ENCODE assay signal across 28 mouse cellular contexts in genomic region chr6:40891754-40892153, GRCm38 (mm10). TPM values are rescaled to one million over a fixed set of nuclear protein-coding genes. Genes with fewer than 3 reads are reported as not detected.
DNase-seq lines count a peak whose midpoint lies in the region; ATAC-seq lines count a peak whose summit lies in the region.
"Had no signal": no experiment of that assay in that cellular context is flagged by ENCODE, and none has a peak within 500 bp of the region (broad histone marks: within the 10 kb centered on the region; RNA-seq: fewer than 3 reads in every experiment).

No protein-coding gene starts in this region.

- peak; percentile 11 for DNase-seq in thymus, postnatal 4 days
- no peak for DNase-seq in thymus, adult 18-20 months
- DNase-seq in kidney, adult 8-10 months: no peak
- no peak for DNase-seq in kidney, postnatal 14 days
- DNase-seq: adrenal gland, postnatal 36 days; cerebellum, adult 18-20 months; cerebellum, postnatal 25 days; gastrocnemius, adult 2 months; kidney, postnatal 25 days; lung, adult 18-20 months; lung, postnatal 14 days; right cerebral cortex, adult 18-20 months had no signal

- no peaks in the 10 kb centered on the region for H3K36me3 ChIP-seq in heart, embryonic 16.5 days (ENCODE audit: control insufficient read depth, insufficient read depth)
- no peaks in the 10 kb centered on the region for H3K36me3 ChIP-seq in heart, embryonic 11.5 days (ENCODE audit: control insufficient read depth, insufficient read depth, low read length)
- no peaks in the 10 kb centered on the region for H3K36me3 ChIP-seq in intestine, embryonic 16.5 days (ENCODE audit: control insufficient read depth, insufficient read depth, low read length)
- H3K36me3 ChIP-seq: forebrain, embryonic 10.5 days; heart, embryonic 12.5 days; midbrain, embryonic 12.5 days; neural tube, embryonic 13.5 days had no signal

- no peak overlapping the region for H3K9ac ChIP-seq in heart, embryonic 16.5 days (ENCODE audit: low read length)
- H3K9ac ChIP-seq in heart, embryonic 11.5 days (ENCODE audit: low read depth, low read length): no peak overlapping the region
- H3K9ac ChIP-seq in intestine, embryonic 16.5 days (ENCODE audit: low read depth, low read length): no peak overlapping the region
- H3K9ac ChIP-seq: forebrain, postnatal 0 days; heart, embryonic 12.5 days; hindbrain, embryonic 14.5 days; midbrain, embryonic 12.5 days; neural tube, embryonic 13.5 days had no signal

- ATAC-seq in heart, embryonic 16.5 days (replicated peaks; ENCODE audit: extremely low read depth, insufficient read depth, low FRiP score): no peak
- no peak for ATAC-seq in heart, embryonic 11.5 days (replicated peaks; ENCODE audit: insufficient number of reproducible peaks, low FRiP score, low TSS enrichment)
- ATAC-seq in megakaryocyte, adult 5-6 weeks (ENCODE audit: poor library complexity, severe bottlenecking): peak; percentile 16
- ATAC-seq in intestine, embryonic 16.5 days: no peak
- ATAC-seq: forebrain, postnatal 0 days; intestine, postnatal 0 days had no signal

- H3K4me2 ChIP-seq in heart, embryonic 16.5 days (ENCODE audit: low read depth, low read length): no peak overlapping the region
- no peak overlapping the region for H3K4me2 ChIP-seq in heart, embryonic 11.5 days
- H3K4me2 ChIP-seq in intestine, embryonic 16.5 days (ENCODE audit: low read depth, low read length): no peak overlapping the region
- H3K4me2 ChIP-seq: heart, embryonic 12.5 days; hindbrain, embryonic 14.5 days; midbrain, embryonic 12.5 days; neural tube, embryonic 13.5 days had no signal

- no peaks in the 10 kb centered on the region for H3K4me1 ChIP-seq in heart, embryonic 16.5 days (ENCODE audit: control insufficient read depth, insufficient read depth, low read length)
- H3K4me1 ChIP-seq in heart, embryonic 11.5 days (ENCODE audit: control insufficient read depth, insufficient read depth, low read length): no peaks in the 10 kb centered on the region
- H3K4me1 ChIP-seq in intestine, embryonic 16.5 days (ENCODE audit: control insufficient read depth, insufficient read depth, low read length): no peaks in the 10 kb centered on the region
- H3K4me1 ChIP-seq: forebrain, embryonic 10.5 days; heart, embryonic 12.5 days; midbrain, embryonic 12.5 days; neural tube, embryonic 13.5 days had no signal

- no peaks in the 10 kb centered on the region for H3K27me3 ChIP-seq in heart, embryonic 16.5 days (ENCODE audit: control insufficient read depth, insufficient read depth, low read length)
- H3K27me3 ChIP-seq in heart, embryonic 11.5 days (ENCODE audit: control insufficient read depth, insufficient read depth, low read length): no peaks in the 10 kb centered on the region
- no peaks in the 10 kb centered on the region for H3K27me3 ChIP-seq in intestine, embryonic 16.5 days (replicated peaks; ENCODE audit: control insufficient read depth, insufficient read depth, low read length)
- H3K27me3 ChIP-seq: heart, embryonic 12.5 days; midbrain, embryonic 12.5 days; neural tube, embryonic 13.5 days had no signal

- WGBS in heart, embryonic 16.5 days: 65% methylated on average over 4 of the region's 4 CpGs
- WGBS in heart, embryonic 11.5 days (ENCODE audit: insufficient replicate concordance): 64% methylated on average over 4 of the region's 4 CpGs
- WGBS in intestine, embryonic 16.5 days: 86% methylated on average over 4 of the region's 4 CpGs

- no peak overlapping the region for H3K4me3 ChIP-seq in heart, embryonic 16.5 days (ENCODE audit: low read length)
- no peak overlapping the region for H3K4me3 ChIP-seq in heart, embryonic 11.5 days (ENCODE audit: low read depth, low read length)
- H3K4me3 ChIP-seq in intestine, embryonic 16.5 days (ENCODE audit: low read length): no peak overlapping the region
- H3K4me3 ChIP-seq: forebrain, embryonic 10.5 days; gastrocnemius, adult 2 months; heart, embryonic 12.5 days; left cerebral cortex, adult 2 months; midbrain, embryonic 12.5 days; neural tube, embryonic 13.5 days had no signal

- H3K9me3 ChIP-seq in heart, embryonic 16.5 days (replicated peaks; ENCODE audit: control insufficient read depth, low read length): no peaks in the 10 kb centered on the region
- H3K9me3 ChIP-seq in heart, embryonic 11.5 days (replicated peaks; ENCODE audit: control insufficient read depth, low read length): no peaks in the 10 kb centered on the region
- H3K9me3 ChIP-seq in intestine, embryonic 16.5 days (ENCODE audit: control insufficient read depth, low read length): no peaks in the 10 kb centered on the region
- H3K9me3 ChIP-seq: forebrain, embryonic 10.5 days; heart, embryonic 12.5 days; midbrain, embryonic 12.5 days; neural tube, embryonic 13.5 days had no signal

- 0 out of 2 replicates have a peak overlapping the region, but pooled peaks have one; percentile 0 for H3K27ac ChIP-seq in heart, embryonic 16.5 days (ENCODE audit: low read length)
- no peak overlapping the region for H3K27ac ChIP-seq in heart, embryonic 11.5 days (ENCODE audit: low read depth, low read length)
- no peak overlapping the region for H3K27ac ChIP-seq in intestine, embryonic 16.5 days (ENCODE audit: low read length)
- H3K27ac ChIP-seq: forebrain, embryonic 10.5 days; gastrocnemius, adult 2 months; hindbrain, embryonic 14.5 days; left cerebral cortex, adult 2 months; midbrain, embryonic 12.5 days; neural tube, embryonic 13.5 days had no signal

RNA-seq across cellular contexts. Expression of gene Moxd2, which starts 4.5 kb away (rescaled TPM):
- polyA plus RNA-seq in heart, embryonic 16.5 days (2015; fragmentation: Nextera tagmentation; extraction: Ambion mirVana): not detected in 2 replicates
- polyA plus RNA-seq in heart, embryonic 11.5 days (2014; fragmentation: Nextera tagmentation; extraction: Ambion mirVana): not detected in 2 replicates
- not detected in 2 replicates for total RNA-seq in megakaryocyte, adult 5-6 weeks (2015)
- not detected in 2 replicates for total RNA-seq in megakaryocyte, adult 5-6 weeks (2017)
- not detected in 2 replicates for polyA plus RNA-seq in intestine, embryonic 16.5 days (2015; fragmentation: Nextera tagmentation; extraction: Ambion mirVana)
- total RNA-seq: adrenal gland, postnatal 36 days; forebrain, postnatal 0 days; gastrocnemius, adult 2 months; heart, postnatal 25 days; left cerebral cortex, adult 2 months; monocyte, adult 5-6 weeks had no signal
- polyA plus RNA-seq: forebrain, embryonic 10.5 days; forebrain, postnatal 0 days; gonadal fat pad, adult 2 months; heart, embryonic 12.5 days; hindbrain, embryonic 14.5 days; intestine, postnatal 0 days; limb, embryonic 11.5 days; midbrain, embryonic 12.5 days; neural tube, embryonic 13.5 days had no signal

RNA-seq across cellular contexts. Expression of gene Prss58, which starts 8.4 kb away (rescaled TPM):
- polyA plus RNA-seq in heart, embryonic 16.5 days (2015; fragmentation: Nextera tagmentation; extraction: Ambion mirVana): not detected in 2 replicates
- not detected in 2 replicates for polyA plus RNA-seq in heart, embryonic 11.5 days (2014; fragmentation: Nextera tagmentation; extraction: Ambion mirVana)
- total RNA-seq in megakaryocyte, adult 5-6 weeks (2015): not detected in 2 replicates
- not detected in 2 replicates for total RNA-seq in megakaryocyte, adult 5-6 weeks (2017)
- polyA plus RNA-seq in intestine, embryonic 16.5 days (2015; fragmentation: Nextera tagmentation; extraction: Ambion mirVana): not detected in 2 replicates
- total RNA-seq: adrenal gland, postnatal 36 days; forebrain, postnatal 0 days; gastrocnemius, adult 2 months; heart, postnatal 25 days; left cerebral cortex, adult 2 months had no signal
- polyA plus RNA-seq: forebrain, embryonic 10.5 days; forebrain, postnatal 0 days; heart, embryonic 12.5 days; hindbrain, embryonic 14.5 days; intestine, postnatal 0 days; limb, embryonic 11.5 days; midbrain, embryonic 12.5 days; neural tube, embryonic 13.5 days had no signal

RNA-seq across cellular contexts. Expression of gene 1700074P13Rik, which starts 48.6 kb away (rescaled TPM):
- not detected in 2 replicates for polyA plus RNA-seq in heart, embryonic 16.5 days (2015; fragmentation: Nextera tagmentation; extraction: Ambion mirVana)
- polyA plus RNA-seq in heart, embryonic 11.5 days (2014; fragmentation: Nextera tagmentation; extraction: Ambion mirVana): not detected in 2 replicates
- not detected in 2 replicates for total RNA-seq in megakaryocyte, adult 5-6 weeks (2015)
- total RNA-seq in megakaryocyte, adult 5-6 weeks (2017): not detected in 2 replicates
- not detected in 2 replicates for polyA plus RNA-seq in intestine, embryonic 16.5 days (2015; fragmentation: Nextera tagmentation; extraction: Ambion mirVana)
- total RNA-seq: adrenal gland, postnatal 36 days; forebrain, postnatal 0 days; gastrocnemius, adult 2 months; heart, postnatal 25 days; left cerebral cortex, adult 2 months had no signal
- polyA plus RNA-seq: forebrain, embryonic 10.5 days; forebrain, postnatal 0 days; heart, embryonic 12.5 days; hindbrain, embryonic 14.5 days; intestine, postnatal 0 days; limb, embryonic 11.5 days; midbrain, embryonic 12.5 days; neural tube, embryonic 13.5 days had no signal

RNA-seq across cellular contexts. Expression of gene Gm4744, which starts 59.9 kb away (rescaled TPM):
- not detected in 2 replicates for polyA plus RNA-seq in heart, embryonic 16.5 days (2015; fragmentation: Nextera tagmentation; extraction: Ambion mirVana)
- polyA plus RNA-seq in heart, embryonic 11.5 days (2014; fragmentation: Nextera tagmentation; extraction: Ambion mirVana): not detected in 2 replicates
- total RNA-seq in megakaryocyte, adult 5-6 weeks (2015): not detected in 2 replicates
- total RNA-seq in megakaryocyte, adult 5-6 weeks (2017): not detected in 2 replicates
- 0.23 TPM in 1 of 2 replicates, not detected in the other for polyA plus RNA-seq in intestine, embryonic 16.5 days (2015; fragmentation: Nextera tagmentation; extraction: Ambion mirVana)
- total RNA-seq: adrenal gland, postnatal 36 days; forebrain, postnatal 0 days; gastrocnemius, adult 2 months; heart, postnatal 25 days; left cerebral cortex, adult 2 months; monocyte, adult 5-6 weeks had no signal
- polyA plus RNA-seq: forebrain, embryonic 10.5 days; forebrain, postnatal 0 days; gonadal fat pad, adult 2 months; heart, embryonic 12.5 days; hindbrain, embryonic 14.5 days; limb, embryonic 11.5 days; midbrain, embryonic 12.5 days; neural tube, embryonic 13.5 days had no signal
